Mouse (Mus musculus) heart, embryonic 11.5 days (tissue): ENCODE measurements around the gene Ipo13. TPM values are rescaled to one million over a fixed set of nuclear protein-coding genes. Genes with fewer than 3 reads are reported as not detected.

Experiments
- ATAC-seq: fragments of 200-750 bp; cut with Nextera tagmentation; replicated peaks from 2 replicates; pipeline ENCODE4 v1.8.0; 2017; ENCODE audit warnings: moderate library complexity; ENCODE audit not compliant: insufficient number of reproducible peaks, low FRiP score, low TSS enrichment
- H3K27ac ChIP-seq: fragments of 300-500 bp; sonication (generic); 2 replicates; pipeline ENCODE4 v1.5.1; 2014; ENCODE audit warnings: mild to moderate bottlenecking, low read depth, low read length
- H3K27me3 ChIP-seq: fragments of 300-500 bp; sonication (generic); 2 replicates; pipeline ENCODE4 v1.6.1; 2014; ENCODE audit warnings: mild to moderate bottlenecking, low read length, mixed read lengths; ENCODE audit not compliant: control insufficient read depth, insufficient read depth
- H3K36me3 ChIP-seq: fragments of 300-500 bp; sonication (generic); 2 replicates; pipeline ENCODE4 v1.6.1; 2014; ENCODE audit warnings: mild to moderate bottlenecking, low read length, moderate library complexity, mixed read lengths; ENCODE audit not compliant: control insufficient read depth, insufficient read depth
- H3K4me1 ChIP-seq: fragments of 300-500 bp; sonication (generic); 2 replicates; pipeline ENCODE4 v1.6.1; 2014; ENCODE audit warnings: low read length; ENCODE audit not compliant: control insufficient read depth, insufficient read depth
- H3K4me2 ChIP-seq: fragments of 300-500 bp; sonication (generic); 2 replicates; pipeline ENCODE4 v1.6.1; 2014; ENCODE audit warnings: mild to moderate bottlenecking, moderate library complexity
- H3K4me3 ChIP-seq: fragments of 300-500 bp; sonication (generic); 2 replicates; pipeline ENCODE4 v1.5.1; 2014; ENCODE audit warnings: low read depth, low read length
- H3K9ac ChIP-seq: fragments of 300-500 bp; sonication (generic); 2 replicates; pipeline ENCODE4 v1.6.1; 2014; ENCODE audit warnings: mild to moderate bottlenecking, low read depth, low read length, moderate library complexity
- H3K9me3 ChIP-seq: fragments of 300-500 bp; sonication (generic); replicated peaks from 2 replicates; pipeline ENCODE4 v1.6.1; 2016; ENCODE audit warnings: low read length; ENCODE audit not compliant: control insufficient read depth
- WGBS: fragments of 180-500 bp; shearing (Covaris S2); extraction: QIAGEN DNeasy Blood & Tissue Kit; methylation state at CpG from one replicate; pipeline ENCODE4 v1.1.7; 2014; ENCODE audit not compliant: insufficient replicate concordance; 5-methylcytosine and 5-hydroxymethylcytosine counted together
- polyA plus RNA-seq: library from polyadenylated mRNA; unstranded; fragments of >200 nt; fragmentation: Nextera tagmentation; extraction: Ambion mirVana; gene quantifications from 2 replicates; pipeline ENCODE4 v1.2.1, GENCODE M21; 2014

Gene Ipo13
- polyA plus RNA-seq, 1 experiment from 2014 or later = 31.6 TPM

DNA sequence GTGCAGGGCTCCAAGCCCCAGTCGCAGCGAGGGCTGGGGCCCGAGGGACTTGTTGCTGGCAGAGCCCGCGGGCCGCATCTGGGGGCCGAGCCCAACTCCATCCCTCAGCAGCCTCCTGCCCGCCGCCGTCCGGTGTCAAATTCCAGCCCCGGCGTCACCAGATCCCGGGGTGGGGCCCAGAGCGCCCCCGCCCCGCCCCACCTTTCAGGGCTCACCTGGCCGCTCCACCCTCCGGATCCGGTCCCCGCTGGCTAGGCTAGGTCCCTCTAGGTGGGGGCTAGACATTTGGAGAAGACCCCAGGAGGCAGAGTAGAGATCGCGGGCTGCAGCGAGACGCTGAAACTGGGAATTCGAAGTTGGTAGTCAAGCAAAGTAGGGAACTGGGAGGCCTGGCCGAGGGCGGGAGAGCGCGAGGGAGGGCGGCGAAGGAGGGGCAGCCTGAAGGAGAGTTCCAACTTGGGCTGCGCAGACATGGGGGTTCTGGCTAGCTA lies 14.6 kb upstream of the Ipo13 start, which contains the start of gene Artn:
Gene Artn, minus strand, starts transcription at position 373 of the 491 bp plus-strand sequence.
- Histone ChIP-seq H3K27me3 (peaks cover 48% of the 10 kb centered on the region), H3K36me3 (no peaks in the 10 kb centered on the region), H3K27ac (peak within 1 kb of the TSS; percentile 2; the same call in 1 of the 2 replicates), H3K4me3 (peak within 1 kb of the TSS; percentile 48), H3K4me1 (peaks cover 23% of the 10 kb centered on the region), H3K4me2 (peak within 1 kb of the TSS; percentile 94), H3K9me3 (no peaks in the 10 kb centered on the region), H3K9ac (peak within 1 kb of the TSS; percentile 58)
- ATAC-seq = no peak
- under 1% methylated on average over 33 of the region's 33 CpGs for WGBS

DNA sequence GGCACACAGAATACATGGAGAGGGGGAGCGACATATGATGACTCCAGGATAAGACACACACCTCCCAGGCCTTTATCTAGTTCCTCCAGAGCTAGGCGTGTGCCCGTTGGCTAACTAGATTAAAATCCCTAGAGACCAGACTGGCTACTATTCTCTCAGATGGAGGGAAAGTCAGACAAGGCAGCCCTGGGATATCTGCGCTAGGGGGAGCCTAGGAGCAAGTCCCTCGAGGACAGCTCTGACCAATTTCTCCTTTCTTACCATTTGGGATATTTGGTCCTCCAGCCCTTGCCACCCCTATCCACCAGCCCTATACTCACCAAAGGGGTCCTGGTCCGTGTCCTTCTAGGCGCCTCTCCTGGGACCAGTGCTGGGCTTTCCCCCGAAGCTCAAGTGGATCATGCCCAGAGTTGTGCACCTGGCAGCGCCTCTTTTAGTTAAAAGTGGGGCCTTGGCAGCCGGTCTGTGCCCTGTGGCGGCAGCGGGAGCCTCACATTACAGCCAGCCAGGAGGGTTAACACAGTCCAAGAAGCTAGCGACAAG lies 14.0 kb upstream of the Ipo13 start:
- peak overlapping the region; percentile 94 for H3K4me2 ChIP-seq
- H3K4me1 ChIP-seq = peaks cover 25% of the 10 kb centered on the region
- WGBS = 2% methylated on average over 13 of the region's 13 CpGs
- peaks cover 51% of the 10 kb centered on the region for H3K27me3 ChIP-seq
- H3K4me3 ChIP-seq = peak overlapping the region; percentile 48
- peak; percentile 20; the same call in 1 of the 2 replicates for ATAC-seq
- H3K9me3 ChIP-seq = no peaks in the 10 kb centered on the region
- H3K36me3 ChIP-seq = no peaks in the 10 kb centered on the region
- H3K27ac ChIP-seq = peak overlapping the region; percentile 2; the same call in 1 of the 2 replicates
- H3K9ac ChIP-seq = peak overlapping the region; percentile 58

DNA sequence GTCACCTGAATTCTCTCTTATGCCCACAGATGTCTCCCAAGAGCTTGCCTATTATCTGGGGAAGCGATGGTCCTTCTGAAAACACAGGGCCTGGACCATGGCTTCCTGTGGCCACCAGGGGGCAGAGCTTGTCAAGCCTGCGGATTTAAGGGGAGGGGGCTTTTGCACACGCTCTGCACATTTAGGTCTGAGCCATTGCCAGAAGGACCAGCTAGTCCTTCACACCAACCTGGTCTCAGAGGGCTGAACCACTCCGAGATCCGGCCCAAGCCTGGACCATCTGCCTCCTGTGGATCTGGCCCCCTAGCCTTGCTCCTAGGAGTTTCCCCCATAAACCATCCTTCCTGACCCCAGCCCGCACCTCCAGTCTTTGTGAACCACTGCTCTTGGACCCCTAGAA lies 13.4 kb upstream of the Ipo13 start:
- H3K4me2 ChIP-seq = peak overlapping the region; percentile 94
- no peaks in the 10 kb centered on the region for H3K36me3 ChIP-seq
- no peaks in the 10 kb centered on the region for H3K9me3 ChIP-seq
- ATAC-seq = 0 out of 2 replicates have a peak, but pooled peaks have one; percentile 28
- peaks cover 25% of the 10 kb centered on the region for H3K4me1 ChIP-seq
- H3K9ac ChIP-seq = no peak overlapping the region
- peaks cover 51% of the 10 kb centered on the region for H3K27me3 ChIP-seq
- no peak overlapping the region for H3K4me3 ChIP-seq
- 12% methylated on average over 6 of the region's 6 CpGs for WGBS
- H3K27ac ChIP-seq = no peak overlapping the region

DNA sequence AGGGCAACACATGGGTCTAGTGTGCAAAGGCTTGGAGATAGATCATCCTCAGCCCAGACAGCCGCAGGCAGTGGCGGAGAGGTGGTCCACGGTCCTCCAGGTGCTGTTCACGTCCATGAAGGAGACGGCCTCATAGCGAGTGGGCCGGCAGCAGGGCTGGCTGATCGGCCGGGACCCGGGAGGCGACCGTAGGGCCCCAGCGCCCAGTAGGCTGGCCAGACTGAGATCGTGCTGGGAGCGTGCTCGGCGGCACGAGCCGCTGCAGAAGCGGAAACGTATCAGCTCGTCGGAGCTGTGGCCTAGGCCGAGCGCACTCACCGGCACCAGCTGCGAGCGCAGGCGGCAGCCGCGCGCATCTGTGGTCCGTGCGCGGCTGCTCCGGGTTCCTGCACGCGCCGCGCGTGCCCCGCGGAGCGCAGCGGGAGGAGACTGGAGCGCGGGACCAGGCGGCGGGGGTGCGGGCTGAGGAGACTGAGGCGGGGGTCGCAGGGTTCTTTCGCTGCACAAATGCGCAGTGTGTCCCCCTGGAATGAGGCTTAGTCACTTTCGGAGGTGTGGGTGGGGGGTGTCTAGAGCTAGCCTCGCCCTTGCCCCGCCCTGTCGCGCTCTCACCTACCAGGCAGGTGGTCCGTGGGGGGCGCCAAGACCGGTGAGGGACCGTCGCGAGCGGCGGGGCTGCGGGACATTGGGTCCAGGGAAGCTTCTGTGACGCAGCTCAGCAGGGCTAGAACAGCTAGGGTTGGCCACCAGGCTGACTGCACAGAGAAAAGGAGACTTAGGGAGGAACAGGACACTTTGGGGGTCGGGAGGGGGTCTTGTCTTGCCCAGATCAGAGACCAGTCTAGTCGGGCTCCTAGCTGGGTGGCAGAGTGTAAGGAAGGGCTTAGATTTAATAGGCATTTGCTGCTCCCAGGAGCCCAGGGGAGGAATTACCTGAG lies 12.0 kb upstream of the Ipo13 start:
- Histone ChIP-seq H3K27ac (no peak overlapping the region), H3K9ac (peak overlapping the region; percentile 61), H3K27me3 (peaks cover 54% of the 10 kb centered on the region), H3K4me1 (peaks cover 25% of the 10 kb centered on the region), H3K4me2 (peak overlapping the region; percentile 83), H3K36me3 (no peaks in the 10 kb centered on the region), H3K9me3 (no peaks in the 10 kb centered on the region), H3K4me3 (peak overlapping the region; percentile 52)
- 0 out of 2 replicates have a peak, but pooled peaks have one; percentile 40 for ATAC-seq
- 2% methylated on average over 71 of the region's 71 CpGs for WGBS

DNA sequence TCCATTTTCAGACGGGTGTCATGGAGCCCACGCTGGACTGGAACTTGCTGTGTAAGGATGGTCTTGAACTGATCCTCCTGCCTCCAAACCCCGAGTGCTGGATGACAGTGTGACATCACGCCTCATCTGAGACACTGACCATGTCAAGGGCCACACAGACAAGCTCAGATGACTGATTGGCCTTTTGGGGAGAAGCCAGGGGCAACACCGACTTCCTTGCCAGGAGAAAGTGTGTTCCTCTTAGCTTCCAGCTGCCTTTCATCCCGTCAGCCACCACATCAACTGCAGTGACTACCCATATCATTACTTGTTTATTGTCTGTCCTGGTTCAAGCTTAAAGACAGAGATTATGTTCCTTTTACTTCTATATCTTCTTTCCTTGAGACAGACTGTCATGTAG lies 10.1 kb upstream of the Ipo13 start:
- Histone ChIP-seq H3K27me3 (peaks cover 47% of the 10 kb centered on the region), H3K4me2 (no peak overlapping the region), H3K9me3 (no peaks in the 10 kb centered on the region), H3K36me3 (no peaks in the 10 kb centered on the region), H3K27ac (no peak overlapping the region), H3K4me1 (peaks cover 25% of the 10 kb centered on the region), H3K9ac (no peak overlapping the region), H3K4me3 (no peak overlapping the region)
- ATAC-seq = no peak
- WGBS = 59% methylated on average over 4 of the region's 6 CpGs

DNA sequence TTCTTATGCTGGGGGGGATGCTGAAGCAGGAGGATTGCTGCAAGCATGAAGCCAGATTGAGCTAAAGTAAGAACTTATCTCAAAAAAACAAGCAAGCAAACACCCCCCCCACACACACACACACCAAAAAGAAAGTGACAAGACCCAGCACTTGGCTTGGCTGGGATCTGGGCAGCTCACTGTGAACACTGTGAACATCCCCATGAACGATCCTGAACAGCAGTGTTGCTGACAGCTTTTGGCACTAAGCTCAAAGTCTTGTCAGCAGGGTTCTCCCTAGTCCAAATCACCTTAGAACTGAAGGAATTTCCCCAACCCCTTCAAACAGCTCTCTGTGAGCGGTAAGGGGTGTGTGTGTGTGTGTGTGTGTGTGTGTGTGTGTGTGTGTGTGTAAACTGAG lies 8.7 kb upstream of the Ipo13 start:
- Histone ChIP-seq H3K9ac (no peak overlapping the region), H3K4me1 (peaks cover 12% of the 10 kb centered on the region), H3K4me2 (no peak overlapping the region), H3K4me3 (no peak overlapping the region), H3K27me3 (peaks cover 35% of the 10 kb centered on the region), H3K9me3 (no peaks in the 10 kb centered on the region), H3K27ac (no peak overlapping the region), H3K36me3 (no peaks in the 10 kb centered on the region)
- no peak for ATAC-seq
- 25% methylated on average over 2 of the region's 2 CpGs for WGBS

DNA sequence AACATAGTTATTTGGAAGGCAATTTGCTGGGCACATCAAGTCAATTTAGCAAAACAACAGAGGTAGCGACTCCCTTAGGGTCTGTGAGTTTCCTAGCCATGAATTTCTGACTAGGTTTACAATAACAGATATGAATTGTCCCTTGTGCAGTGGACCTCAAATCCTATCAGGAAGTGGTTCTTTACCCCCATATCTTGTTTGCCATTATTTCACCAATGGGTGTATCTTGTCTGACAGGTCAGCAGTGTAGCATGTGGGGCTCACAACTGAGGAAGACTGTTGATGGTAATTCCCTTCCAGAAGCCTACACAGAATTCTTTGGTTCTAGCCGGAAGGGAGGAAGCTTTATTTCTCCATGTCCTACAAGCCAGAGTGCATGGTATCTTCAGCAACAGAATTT lies 6.6 kb upstream of the Ipo13 start:
- Histone ChIP-seq H3K27me3 (peaks cover 19% of the 10 kb centered on the region), H3K27ac (no peak overlapping the region), H3K4me3 (no peak overlapping the region), H3K4me1 (peaks cover 12% of the 10 kb centered on the region; the same call in 1 of the 2 replicates), H3K4me2 (no peak overlapping the region), H3K36me3 (no peaks in the 10 kb centered on the region), H3K9me3 (no peaks in the 10 kb centered on the region), H3K9ac (no peak overlapping the region)
- no peak for ATAC-seq
- WGBS = 78% methylated on average over 2 of the region's 2 CpGs

DNA sequence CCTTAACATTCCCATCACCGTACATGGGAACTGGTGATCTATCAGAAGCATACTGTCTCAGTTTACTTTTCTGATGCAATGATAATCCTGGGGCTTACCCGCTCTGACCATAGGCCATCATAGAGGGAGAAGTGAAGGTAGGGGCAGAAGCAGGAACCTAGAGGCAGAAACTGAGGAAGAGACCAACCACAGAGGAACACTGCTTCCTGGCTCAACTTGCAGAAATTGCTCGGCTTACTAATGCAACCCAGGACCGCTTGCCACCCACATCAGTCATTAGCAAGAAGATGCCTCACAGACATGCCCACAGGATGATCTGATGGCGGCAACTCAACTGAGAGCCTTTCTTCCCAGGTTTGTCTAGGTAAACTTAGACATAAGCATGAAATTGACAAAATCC lies 4.0 kb upstream of the Ipo13 start:
- Histone ChIP-seq H3K4me1 (peaks cover 17% of the 10 kb centered on the region), H3K36me3 (no peaks in the 10 kb centered on the region), H3K4me2 (no peak overlapping the region), H3K9ac (no peak overlapping the region), H3K9me3 (no peaks in the 10 kb centered on the region), H3K4me3 (no peak overlapping the region), H3K27ac (no peak overlapping the region), H3K27me3 (0 out of 2 replicates have a peak, but pooled peaks cover 3% of the 10 kb centered on the region)
- no peak for ATAC-seq
- WGBS = 73% methylated on average over 5 of the region's 5 CpGs
